Comparison of ENCODE assay signal across 29 mouse cellular contexts in genomic region chr3:101990995-101991516, GRCm38 (mm10). TPM values are rescaled to one million over a fixed set of nuclear protein-coding genes. Genes with fewer than 3 reads are reported as not detected.
DNase-seq lines count a peak whose midpoint lies in the region; ATAC-seq and TF ChIP-seq lines count a peak whose summit lies in the region.
"Had no signal": no experiment of that assay in that cellular context is flagged by ENCODE, and none has a peak within 500 bp of the region (broad histone marks: within the 10 kb centered on the region; RNA-seq: fewer than 3 reads in every experiment).

No protein-coding gene starts in this region.

- no peaks in the 10 kb centered on the region for H3K27me3 ChIP-seq in hindbrain, embryonic 13.5 days
- H3K27me3 ChIP-seq in hindbrain, postnatal 0 days (ENCODE audit: insufficient read depth, low read length), result no peaks in the 10 kb centered on the region
- H3K27me3 ChIP-seq in neural tube, embryonic 12.5 days (replicated peaks), result no peaks in the 10 kb centered on the region
- H3K27me3 ChIP-seq in neural tube, embryonic 15.5 days (replicated peaks), result no peaks in the 10 kb centered on the region
- no peaks in the 10 kb centered on the region for H3K27me3 ChIP-seq in neural tube, embryonic 14.5 days (ENCODE audit: control insufficient read depth, insufficient read depth, low read length)
- H3K27me3 ChIP-seq: embryonic facial prominence, embryonic 12.5 days; embryonic facial prominence, embryonic 15.5 days; hindbrain, embryonic 15.5 days had no signal

- H3K36me3 ChIP-seq in hindbrain, embryonic 13.5 days, result no peaks in the 10 kb centered on the region
- H3K36me3 ChIP-seq in hindbrain, postnatal 0 days (ENCODE audit: insufficient read depth, low read length), result no peaks in the 10 kb centered on the region
- no peaks in the 10 kb centered on the region for H3K36me3 ChIP-seq in neural tube, embryonic 12.5 days
- H3K36me3 ChIP-seq in neural tube, embryonic 15.5 days, result no peaks in the 10 kb centered on the region
- H3K36me3 ChIP-seq in neural tube, embryonic 14.5 days (ENCODE audit: control insufficient read depth, insufficient read depth, low read length), result no peaks in the 10 kb centered on the region
- H3K36me3 ChIP-seq: embryonic facial prominence, embryonic 12.5 days; embryonic facial prominence, embryonic 15.5 days; heart, embryonic 10.5 days; hindbrain, embryonic 15.5 days had no signal

- H3K4me1 ChIP-seq in hindbrain, embryonic 13.5 days (replicated peaks), result peaks cover 6% of the 10 kb centered on the region
- H3K4me1 ChIP-seq in hindbrain, postnatal 0 days (ENCODE audit: insufficient read depth, low read length), result no peaks in the 10 kb centered on the region
- H3K4me1 ChIP-seq in neural tube, embryonic 12.5 days, result 0 out of 2 replicates have a peak, but pooled peaks cover 5% of the 10 kb centered on the region
- peaks cover 4% of the 10 kb centered on the region; the same call in 1 of the 2 replicates for H3K4me1 ChIP-seq in neural tube, embryonic 15.5 days
- 0 out of 2 replicates have a peak, but pooled peaks cover under 1% of the 10 kb centered on the region for H3K4me1 ChIP-seq in neural tube, embryonic 14.5 days (ENCODE audit: control insufficient read depth, insufficient read depth, low read length)
- H3K4me1 ChIP-seq: embryonic facial prominence, embryonic 12.5 days; embryonic facial prominence, embryonic 15.5 days had no signal

- H3K27ac ChIP-seq in hindbrain, embryonic 13.5 days, result 0 out of 2 replicates have a peak overlapping the region, but pooled peaks have one; percentile 35
- no peak overlapping the region for H3K27ac ChIP-seq in hindbrain, postnatal 0 days
- H3K27ac ChIP-seq in neural tube, embryonic 12.5 days, result no peak overlapping the region
- H3K27ac ChIP-seq in neural tube, embryonic 15.5 days (replicated peaks), result no peak overlapping the region
- no peak overlapping the region for H3K27ac ChIP-seq in neural tube, embryonic 14.5 days (ENCODE audit: low read depth, low read length)
- H3K27ac ChIP-seq: embryonic facial prominence, embryonic 12.5 days; embryonic facial prominence, embryonic 15.5 days; heart, adult 2 months; heart, embryonic 10.5 days; hindbrain, embryonic 15.5 days had no signal

- no peak overlapping the region for H3K4me2 ChIP-seq in hindbrain, embryonic 13.5 days
- no peak overlapping the region for H3K4me2 ChIP-seq in hindbrain, postnatal 0 days (ENCODE audit: low read depth, low read length)
- H3K4me2 ChIP-seq in neural tube, embryonic 12.5 days (replicated peaks), result no peak overlapping the region
- H3K4me2 ChIP-seq in neural tube, embryonic 15.5 days, result no peak overlapping the region
- no peak overlapping the region for H3K4me2 ChIP-seq in neural tube, embryonic 14.5 days (ENCODE audit: low read depth, low read length)
- H3K4me2 ChIP-seq: embryonic facial prominence, embryonic 12.5 days; embryonic facial prominence, embryonic 15.5 days; hindbrain, embryonic 15.5 days had no signal

- H3K9me3 ChIP-seq in hindbrain, embryonic 13.5 days, result no peaks in the 10 kb centered on the region
- H3K9me3 ChIP-seq in hindbrain, postnatal 0 days (ENCODE audit: low read length), result no peaks in the 10 kb centered on the region
- no peaks in the 10 kb centered on the region for H3K9me3 ChIP-seq in neural tube, embryonic 12.5 days
- no peaks in the 10 kb centered on the region for H3K9me3 ChIP-seq in neural tube, embryonic 15.5 days (replicated peaks)
- no peaks in the 10 kb centered on the region for H3K9me3 ChIP-seq in neural tube, embryonic 14.5 days (ENCODE audit: control insufficient read depth, low read length)
- H3K9me3 ChIP-seq: embryonic facial prominence, embryonic 12.5 days; embryonic facial prominence, embryonic 15.5 days; heart, embryonic 10.5 days; hindbrain, embryonic 15.5 days had no signal

- DNase-seq in hindbrain, postnatal 0 days (ENCODE audit: low spot score), result no peak
- no peak for DNase-seq in lung, postnatal 36 days
- DNase-seq: adrenal gland, adult 2 months; adrenal gland, postnatal 14 days; cerebellum, adult 11 months; cerebellum, adult 2 months; cerebellum, adult 9-11 months; cerebellum, postnatal 25 days; forebrain, postnatal 0 days; gastrocnemius, postnatal 25 days; heart, adult 2 months had no signal

- H3K9ac ChIP-seq in hindbrain, embryonic 13.5 days, result no peak overlapping the region
- no peak overlapping the region for H3K9ac ChIP-seq in hindbrain, postnatal 0 days (replicated peaks; ENCODE audit: low read length)
- H3K9ac ChIP-seq in neural tube, embryonic 12.5 days, result no peak overlapping the region
- H3K9ac ChIP-seq in neural tube, embryonic 15.5 days (replicated peaks), result no peak overlapping the region
- H3K9ac ChIP-seq in neural tube, embryonic 14.5 days (replicated peaks; ENCODE audit: low read depth, low read length), result no peak overlapping the region
- H3K9ac ChIP-seq: embryonic facial prominence, embryonic 12.5 days; embryonic facial prominence, embryonic 15.5 days; forebrain, postnatal 0 days; hindbrain, embryonic 15.5 days had no signal

- 32% methylated on average over 6 of the region's 6 CpGs for WGBS in hindbrain, embryonic 13.5 days
- WGBS in hindbrain, postnatal 0 days, result 51% methylated on average over 6 of the region's 6 CpGs
- WGBS in neural tube, embryonic 12.5 days, result 46% methylated on average over 6 of the region's 6 CpGs
- WGBS in neural tube, embryonic 15.5 days, result 51% methylated on average over 6 of the region's 6 CpGs
- WGBS in neural tube, embryonic 14.5 days, result 38% methylated on average over 6 of the region's 6 CpGs

- no peak overlapping the region for H3K4me3 ChIP-seq in hindbrain, embryonic 13.5 days
- no peak overlapping the region for H3K4me3 ChIP-seq in hindbrain, postnatal 0 days (ENCODE audit: low read length)
- no peak overlapping the region for H3K4me3 ChIP-seq in neural tube, embryonic 12.5 days
- H3K4me3 ChIP-seq in neural tube, embryonic 15.5 days (replicated peaks), result no peak overlapping the region
- no peak overlapping the region for H3K4me3 ChIP-seq in neural tube, embryonic 14.5 days (ENCODE audit: low read depth, low read length)
- H3K4me3 ChIP-seq: embryonic facial prominence, embryonic 12.5 days; embryonic facial prominence, embryonic 15.5 days; heart, adult 2 months; heart, embryonic 10.5 days; hindbrain, embryonic 15.5 days had no signal

- TF ChIP-seq CTCF in hindbrain, postnatal 0 days (IDR thresholded peaks at IDR 0.05; ENCODE audit: low read depth), result no peak

- ATAC-seq in hindbrain, embryonic 13.5 days (ENCODE audit: low FRiP score), result peak; percentile 36; the same call in 1 of the 2 replicates
- ATAC-seq in hindbrain, postnatal 0 days, result no peak
- ATAC-seq in neural tube, embryonic 12.5 days (ENCODE audit: low FRiP score, low read depth), result 0 out of 2 replicates have a peak, but pooled peaks have one; percentile 21
- ATAC-seq in neural tube, embryonic 15.5 days (ENCODE audit: low FRiP score), result no peak
- peak; percentile 32; the same call in 1 of the 2 replicates for ATAC-seq in neural tube, embryonic 14.5 days (ENCODE audit: low read depth)
- ATAC-seq: CD4-positive, CD25-positive, alpha-beta regulatory T cell, adult 4 months; forebrain, embryonic 14.5 days; forebrain, postnatal 0 days had no signal

RNA-seq across cellular contexts. Expression of gene Nhlh2, which starts 18.8 kb away (rescaled TPM):
- polyA plus RNA-seq in hindbrain, embryonic 13.5 days (2015; fragmentation: Nextera tagmentation; extraction: Ambion mirVana), result 80.8 and 99.8 TPM in 2 replicates
- total RNA-seq in hindbrain, postnatal 0 days (2014; rRNA removed), result 30.3 and 31.9 TPM in 2 replicates
- 25.1 and 28.2 TPM in 2 replicates for polyA plus RNA-seq in hindbrain, postnatal 0 days (2015; fragmentation: Nextera tagmentation; extraction: Ambion mirVana)
- 119 and 140 TPM in 2 replicates for polyA plus RNA-seq in neural tube, embryonic 12.5 days (2016; fragmentation: Nextera tagmentation; extraction: Ambion mirVana)
- 14.9 and 19.2 TPM in 2 replicates for polyA plus RNA-seq in neural tube, embryonic 15.5 days (2015; fragmentation: Nextera tagmentation; extraction: Ambion mirVana)
- 20.8 and 33.7 TPM in 2 replicates for polyA plus RNA-seq in neural tube, embryonic 14.5 days (2014; fragmentation: Nextera tagmentation; extraction: Ambion mirVana)
- total RNA-seq: adrenal gland, adult 2 months; adrenal gland, postnatal 14 days; common myeloid progenitor, adult 5-6 weeks; gastrocnemius, adult 8-10 months; gastrocnemius, postnatal 25 days; heart, adult 2 months; heart, postnatal 25 days; hematopoietic stem cell, adult 5-6 weeks; MEL had no signal
- polyA plus RNA-seq: adrenal gland, adult 2 months; CD4-positive, CD25-positive, alpha-beta regulatory T cell, adult 4 months; gonadal fat pad, adult 2 months; heart, adult 2 months; heart, embryonic 14.5 days; heart, postnatal 0 days had no signal

Comparison
In these comparisons a context has a peak if more than half of its experiments do, and no peak if none do; other contexts are left out.
1. ATAC-seq: peak in hindbrain, embryonic 13.5 days (single experiment), neural tube, embryonic 12.5 days (single experiment) and neural tube, embryonic 14.5 days (single experiment); none in hindbrain, postnatal 0 days (single experiment) and neural tube, embryonic 15.5 days (single experiment).